Mouse (Mus musculus) cerebellum, adult (tissue): ENCODE measurements at regions not wholly inside any gene's neighbourhood (a gene's known extent, or its start where the extent isn't known, plus 50 kb on each side); places are given as distances from the start of the nearest gene placed in this dataset.

Experiments
- ATAC-seq: cut with Nextera tagmentation; 2 replicates; pipeline ENCODE4 v1.9.2; 2017; ENCODE audit warnings: mild to moderate bottlenecking, moderate library complexity, mixed read lengths; ENCODE audit not compliant: insufficient number of reproducible peaks, low FRiP score, low TSS enrichment

GRCm38 (mm10) chr17:4636796-4637353, 357.3 kb upstream of the Arid1b start:
- ATAC-seq = no peak

- ATAC-seq = no peak
Measured at GRCm38 (mm10) chr17:4639531-4639930, 354.6 kb upstream of the Arid1b start.

DNA sequence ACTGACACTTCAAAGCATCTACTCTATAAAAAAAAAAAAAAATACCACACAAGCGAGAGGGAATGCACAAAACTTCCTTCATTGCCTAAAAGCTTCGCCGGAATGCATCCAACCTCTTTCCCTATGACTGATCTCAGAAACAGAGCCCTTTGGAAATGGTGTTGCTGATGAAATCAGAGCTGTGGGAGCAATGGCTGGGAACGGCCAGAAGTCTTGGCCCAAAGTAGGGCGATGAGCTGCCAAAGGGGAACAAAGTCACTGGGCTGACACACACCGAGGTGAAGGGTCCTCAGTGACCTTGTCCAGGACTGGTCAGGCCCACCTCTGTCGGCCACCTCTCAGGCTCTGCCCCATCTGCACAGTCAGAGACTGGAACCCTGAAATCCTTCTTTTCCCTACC, 353.6 kb upstream of the Arid1b start:
- no peak for ATAC-seq

GRCm38 (mm10) chr17:4641166-4641565, 353.0 kb upstream of the Arid1b start:
- no peak for ATAC-seq

- no peak for ATAC-seq
Measured at GRCm38 (mm10) chr17:4642046-4642445, 352.1 kb upstream of the Arid1b start.

GRCm38 (mm10) chr17:4643343-4643742, 350.8 kb upstream of the Arid1b start:
- no peak for ATAC-seq

DNA sequence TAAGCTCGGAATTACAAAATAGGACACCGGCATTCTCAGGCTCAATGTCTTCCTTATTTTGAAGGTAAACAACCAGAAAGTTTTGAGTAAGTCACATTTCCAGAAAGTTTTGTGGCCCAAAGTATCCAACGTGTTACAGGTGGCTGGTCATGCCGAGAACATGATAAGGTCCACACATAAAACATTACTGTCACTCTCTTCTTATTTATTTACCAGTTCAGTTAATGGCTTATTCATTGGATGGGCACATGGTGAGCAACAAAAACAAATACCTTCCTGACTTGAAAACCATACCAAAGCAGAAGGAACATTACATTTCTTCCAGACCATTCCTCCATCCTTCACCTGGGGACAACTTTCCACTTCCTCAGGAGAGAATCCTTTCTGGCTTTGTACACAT, 345.5 kb upstream of the Arid1b start:
- ATAC-seq = no peak

DNA sequence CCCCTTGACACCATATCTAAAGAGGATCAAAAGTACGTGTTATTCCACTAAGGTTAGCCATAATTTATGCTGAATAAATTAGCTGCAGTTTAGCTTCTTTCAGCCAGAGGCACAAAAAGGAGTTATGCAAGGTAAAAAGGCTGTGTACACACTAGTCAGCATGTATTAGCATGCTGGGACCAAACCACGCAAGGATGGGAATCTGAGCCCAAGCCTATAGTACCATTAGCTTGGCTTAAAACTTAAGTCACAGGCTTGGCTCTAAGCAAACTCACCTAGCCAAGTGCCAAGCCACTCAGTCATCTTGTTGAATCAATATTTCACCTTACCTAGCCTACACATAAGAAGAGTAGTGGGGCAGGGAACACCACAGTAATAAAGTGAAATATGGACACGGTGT, 339.9 kb upstream of the Arid1b start:
- ATAC-seq = no peak

GRCm38 (mm10) chr17:4661996-4662395, 332.1 kb upstream of the Arid1b start:
- ATAC-seq = no peak

- ATAC-seq = no peak
Measured at GRCm38 (mm10) chr17:4668511-4668910, 325.6 kb upstream of the Arid1b start.

DNA sequence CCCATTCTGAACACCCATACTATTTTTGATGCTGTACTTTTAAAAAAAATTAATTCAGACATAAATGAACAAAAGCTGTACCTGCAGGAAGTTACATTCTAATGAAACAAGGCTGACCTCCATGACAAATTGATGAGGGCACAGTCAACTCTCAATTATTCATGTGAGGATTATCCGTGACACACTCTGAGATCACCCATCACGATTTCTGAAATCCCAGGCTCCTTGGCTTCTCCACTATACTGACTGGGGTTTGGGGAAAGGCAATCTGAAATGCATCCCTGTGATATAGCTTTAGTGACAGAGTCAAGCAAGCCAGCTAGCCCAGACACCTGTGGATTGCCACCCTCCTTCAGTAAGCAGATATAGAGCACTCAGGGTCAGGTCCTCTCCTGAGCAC, 320.9 kb upstream of the Arid1b start:
- no peak for ATAC-seq

- no peak for ATAC-seq
Measured at GRCm38 (mm10) chr17:4706421-4706820, 287.7 kb upstream of the Arid1b start.

- no peak for ATAC-seq
Measured at GRCm38 (mm10) chr17:4721061-4721460, 273.1 kb upstream of the Arid1b start.

DNA sequence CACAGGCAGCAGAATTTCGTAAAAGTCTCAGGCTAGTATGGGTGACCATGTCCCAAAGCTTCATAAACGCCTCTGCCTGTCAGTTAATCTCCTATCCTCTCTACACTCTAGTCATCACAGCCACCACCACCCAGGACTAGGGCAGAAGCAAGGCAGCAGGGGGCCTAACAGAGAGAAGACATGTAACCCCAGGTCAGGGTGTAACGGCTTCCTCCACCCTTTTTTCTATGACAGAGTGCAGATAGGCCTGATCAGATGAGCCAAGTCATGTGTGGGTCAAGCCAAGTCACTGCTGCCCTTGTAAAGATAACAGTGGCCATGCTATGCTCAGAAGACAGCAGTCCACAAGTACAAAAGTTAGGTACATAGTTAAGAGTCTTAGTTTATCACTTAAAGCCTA, 270.1 kb upstream of the Arid1b start:
- no peak for ATAC-seq

DNA sequence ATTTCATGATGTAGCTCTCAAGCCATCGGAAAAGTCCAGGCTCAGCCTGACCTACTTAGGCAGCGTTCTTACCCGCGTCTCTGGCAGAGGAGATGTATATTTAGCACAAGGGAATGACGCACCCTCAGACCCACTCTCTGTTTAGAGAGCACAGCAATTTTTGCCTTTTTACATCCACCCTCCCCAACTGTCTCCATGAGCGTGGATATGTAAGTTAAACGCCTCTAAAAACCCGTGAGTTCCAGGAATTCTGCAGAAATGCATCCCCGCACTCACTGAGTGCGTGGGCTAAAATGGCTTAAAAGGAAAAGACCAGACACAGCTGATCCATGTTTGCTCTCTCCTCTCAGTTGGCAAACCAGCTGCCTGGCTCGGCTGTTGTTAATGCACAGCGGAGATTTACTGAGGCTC, 267.8 kb upstream of the Arid1b start:
- no peak for ATAC-seq

GRCm38 (mm10) chr17:4734412-4734881, 259.7 kb upstream of the Arid1b start:
- no peak for ATAC-seq

GRCm38 (mm10) chr17:4735185-4735584, 258.9 kb upstream of the Arid1b start:
- no peak for ATAC-seq

DNA sequence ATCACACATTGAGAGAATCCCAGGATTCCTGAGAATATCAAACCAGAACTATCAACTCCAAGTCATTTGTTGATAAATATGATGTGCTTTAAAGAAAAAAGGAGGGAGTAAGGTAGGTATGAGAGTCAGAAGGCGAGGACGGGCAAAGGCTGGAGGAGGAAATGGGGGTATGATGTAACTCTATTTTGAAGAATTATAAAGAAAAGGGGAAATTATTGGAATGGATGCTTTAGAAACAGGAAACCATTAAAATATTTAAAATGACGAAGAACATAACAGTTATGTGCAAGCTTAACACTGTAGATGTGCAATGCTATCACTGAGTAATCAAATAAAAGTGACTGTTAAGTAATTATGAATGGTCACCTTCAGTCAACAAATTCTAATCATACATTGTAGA, 257.4 kb upstream of the Arid1b start:
- ATAC-seq = no peak

- ATAC-seq = no peak
Measured at GRCm38 (mm10) chr17:4738717-4739485, 255.2 kb upstream of the Arid1b start.

DNA sequence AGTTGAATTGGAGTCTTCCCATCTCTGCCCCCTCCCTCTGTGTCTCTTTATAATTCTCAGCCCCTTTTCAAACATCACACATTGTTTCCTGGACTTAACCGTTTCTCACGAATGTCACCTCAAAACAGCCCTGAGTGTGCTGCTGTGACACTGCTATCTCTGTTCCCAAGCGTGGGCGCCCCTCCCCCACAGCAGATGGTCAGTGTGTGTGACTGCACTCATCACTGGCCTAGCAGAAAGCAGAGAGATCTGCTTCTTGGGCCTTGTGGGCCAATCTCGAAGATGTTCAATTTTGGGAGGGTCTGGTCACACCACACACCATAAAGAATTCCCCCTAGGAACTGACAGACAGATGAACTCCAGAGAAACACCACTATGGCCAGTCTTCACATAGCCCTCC, 253.3 kb upstream of the Arid1b start:
- no peak for ATAC-seq

GRCm38 (mm10) chr17:4742314-4742713, 251.8 kb upstream of the Arid1b start:
- no peak for ATAC-seq

GRCm38 (mm10) chr17:4762956-4763355, 231.2 kb upstream of the Arid1b start:
- ATAC-seq = no peak
